13 mouse cellular contexts compared by ENCODE assay signal in the genomic region with DNA sequence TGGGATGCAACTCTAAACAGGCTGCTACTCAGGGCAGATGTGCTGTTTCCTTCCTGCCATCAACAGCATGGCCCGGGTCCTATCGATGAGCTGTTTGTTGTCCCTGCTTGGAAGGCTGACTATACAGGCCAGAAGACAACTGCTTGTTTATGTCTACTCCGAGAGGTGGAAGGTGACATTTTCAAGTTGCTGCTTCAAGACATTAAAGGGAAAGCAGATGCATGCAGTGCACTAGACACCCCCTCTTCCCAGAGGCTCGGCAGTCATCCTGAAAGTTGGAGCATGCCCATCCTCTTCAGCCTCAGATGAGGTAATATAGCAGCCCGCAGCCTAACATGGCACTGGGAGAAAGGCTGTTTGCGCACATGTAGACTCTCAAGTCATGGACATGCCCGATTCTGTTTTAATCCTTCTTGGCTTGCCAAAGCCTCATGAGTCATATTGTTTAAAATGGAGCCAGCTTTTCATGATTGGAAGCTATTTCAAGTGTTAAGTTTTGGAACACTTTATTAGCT. TPM values are rescaled to one million over a fixed set of nuclear protein-coding genes. Genes with fewer than 3 reads are reported as not detected.
DNase-seq lines count a peak whose midpoint lies in the region; ATAC-seq lines count a peak whose summit lies in the region.
"Had no signal": no experiment of that assay in that cellular context is flagged by ENCODE, and none has a peak within 500 bp of the region (broad histone marks: within the 10 kb centered on the region; RNA-seq: fewer than 3 reads in every experiment).

No protein-coding gene starts in this region.

- no peaks in the 10 kb centered on the region for H3K36me3 ChIP-seq in liver, embryonic 11.5 days (ENCODE audit: control insufficient read depth, insufficient read depth, low read length)
- H3K36me3 ChIP-seq: neural tube, embryonic 13.5 days had no signal

- H3K9me3 ChIP-seq in liver, embryonic 11.5 days (ENCODE audit: control insufficient read depth, low read length): no peaks in the 10 kb centered on the region
- H3K9me3 ChIP-seq: neural tube, embryonic 13.5 days had no signal

- WGBS in liver, embryonic 11.5 days: 78% methylated on average over 7 of the region's 7 CpGs

- intact Hi-C loops in left cerebral cortex, postnatal 25 days (cut with DNase I): no loop called here

- no peaks in the 10 kb centered on the region for H3K4me1 ChIP-seq in liver, embryonic 11.5 days (replicated peaks; ENCODE audit: control insufficient read depth, insufficient read depth, low read length)

- no peak overlapping the region for H3K27ac ChIP-seq in liver, embryonic 11.5 days (ENCODE audit: low read depth, low read length)
- H3K27ac ChIP-seq: heart, adult 2 months; liver, embryonic 14.5 days; neural tube, embryonic 13.5 days had no signal

- H3K4me3 ChIP-seq in liver, embryonic 11.5 days (ENCODE audit: low read depth, low read length): no peak overlapping the region
- H3K4me3 ChIP-seq: heart, adult 2 months; neural tube, embryonic 13.5 days had no signal

- no peak for ATAC-seq in liver, embryonic 11.5 days (replicated peaks; ENCODE audit: low FRiP score)
- ATAC-seq: intestine, postnatal 0 days had no signal

- no peak overlapping the region for H3K9ac ChIP-seq in liver, embryonic 11.5 days (ENCODE audit: low read depth, low read length)
- H3K9ac ChIP-seq: liver, embryonic 14.5 days; neural tube, embryonic 13.5 days had no signal

- no peak overlapping the region for H3K4me2 ChIP-seq in liver, embryonic 11.5 days
- H3K4me2 ChIP-seq: neural tube, embryonic 13.5 days had no signal

- DNase-seq in urinary bladder, postnatal 14 days (ENCODE audit: low spot score): peak; percentile 44
- DNase-seq in urinary bladder, postnatal 10 days (ENCODE audit: low spot score): no peak
- peak; percentile 94 for DNase-seq in gonadal fat pad, adult 2 months (ENCODE audit: low read depth)
- peak; percentile 39 to 88 for DNase-seq in left cerebral cortex, postnatal 25 days (ENCODE audit: low spot score in 2 of 2)
- no peak for DNase-seq in thymus, postnatal 4 days
- no peak for DNase-seq in kidney, adult 18-20 months
- no peak for DNase-seq in B cell, adult 2 months
- DNase-seq in liver, embryonic 11.5 days (ENCODE audit: low spot score): no peak
- DNase-seq: cerebellum, adult 2 months had no signal

- H3K27me3 ChIP-seq in liver, embryonic 11.5 days (replicated peaks; ENCODE audit: control insufficient read depth, insufficient read depth, low read length): no peaks in the 10 kb centered on the region; the same call in 1 of the 2 replicates
- H3K27me3 ChIP-seq: neural tube, embryonic 13.5 days had no signal

RNA-seq across cellular contexts. Expression of a gene that starts 23.2 kb away (rescaled TPM):
- 0.04 and 0.05 TPM in 2 replicates for polyA plus RNA-seq in gonadal fat pad, adult 2 months (2012; rRNA removed)
- total RNA-seq in left cerebral cortex, postnatal 25 days (2021): not detected
- 0.44 and 0.45 TPM in 2 replicates for polyA plus RNA-seq in liver, embryonic 11.5 days (2014; fragmentation: Nextera tagmentation; extraction: Ambion mirVana)
- polyA plus RNA-seq: cerebellum, adult 2 months; neural tube, embryonic 13.5 days had no signal

RNA-seq across cellular contexts. Expression of a gene that starts 40.5 kb away (rescaled TPM):
- 2.7 and 2.8 TPM in 2 replicates for polyA plus RNA-seq in gonadal fat pad, adult 2 months (2012; rRNA removed)
- total RNA-seq in left cerebral cortex, postnatal 25 days (2021): 10 to 100 TPM; 15.5 to 16.0 TPM
- 41.8 and 46.2 TPM in 2 replicates for polyA plus RNA-seq in liver, embryonic 11.5 days (2014; fragmentation: Nextera tagmentation; extraction: Ambion mirVana)

Comparison
In these comparisons a context has a peak if more than half of its experiments do, and no peak if none do; other contexts are left out.
1. DNase-seq: peak in urinary bladder, postnatal 14 days (single experiment), gonadal fat pad, adult 2 months (single experiment) and left cerebral cortex, postnatal 25 days (2 of 2); none in urinary bladder, postnatal 10 days (single experiment), thymus, postnatal 4 days (single experiment), kidney, adult 18-20 months (single experiment), B cell, adult 2 months (0 of 2) and liver, embryonic 11.5 days (single experiment).
2. RNA of a gene that starts 40.5 kb away (polyA plus RNA-seq): 41.8 to 46.2 TPM in liver, embryonic 11.5 days; 2.7 to 2.8 TPM in gonadal fat pad, adult 2 months; every median in the first group is over 10 times any median in the second.